Mouse (Mus musculus): Measurements from ENCODE around the gene Rfx4. TPM values are rescaled to one million over a fixed set of nuclear protein-coding genes. Genes with fewer than 3 reads are reported as not detected.

The Rfx4 gene
- polyA plus RNA-seq, 1 experiment from 2014 or later, result not detected

- Histone ChIP-seq H3K4me2 (no peak overlapping the region), H3K27ac (no peak overlapping the region), H3K4me1 (replicated peaks) (0 out of 2 replicates have a peak, but pooled peaks cover 3% of the 10 kb centered on the region), H3K9ac (no peak overlapping the region), H3K9me3 (replicated peaks) (no peaks in the 10 kb centered on the region), H3K27me3 (no peaks in the 10 kb centered on the region), H3K4me3 (replicated peaks) (no peak overlapping the region), H3K36me3 (peaks cover 17% of the 10 kb centered on the region)
- WGBS (ENCODE audit: insufficient replicate concordance), result 82% methylated on average over 3 of the region's 3 CpGs
- DNase-seq (no peak), ATAC-seq (ENCODE audit: low read depth) (no peak)
These were observed 189.8 kb downstream of the Rfx4 start for GRCm38 (mm10) chr10:84945692-84946091.

GRCm38 (mm10) chr10:84948970-84949683 is 193.3 kb downstream of the Rfx4 start:
- H3K9ac ChIP-seq, result no peak overlapping the region
- H3K4me2 ChIP-seq, result no peak overlapping the region
- ATAC-seq (ENCODE audit: low read depth) (no peak), DNase-seq (no peak)
- peaks cover 14% of the 10 kb centered on the region for H3K4me1 ChIP-seq (replicated peaks)
- no peak overlapping the region for H3K4me3 ChIP-seq (replicated peaks)
- no peak overlapping the region for H3K27ac ChIP-seq
- no peaks in the 10 kb centered on the region for H3K27me3 ChIP-seq
- H3K9me3 ChIP-seq (replicated peaks), result no peaks in the 10 kb centered on the region
- peaks cover 20% of the 10 kb centered on the region for H3K36me3 ChIP-seq
- 69% methylated on average over 8 of the region's 8 CpGs for WGBS (ENCODE audit: insufficient replicate concordance)

GRCm38 (mm10) chr10:84949684-84950010 is 193.8 kb downstream of the Rfx4 start:
- Histone ChIP-seq H3K4me2 (no peak overlapping the region), H3K9ac (no peak overlapping the region), H3K27ac (no peak overlapping the region), H3K4me1 (replicated peaks) (peaks cover 14% of the 10 kb centered on the region), H3K27me3 (no peaks in the 10 kb centered on the region), H3K36me3 (peaks cover 20% of the 10 kb centered on the region), H3K4me3 (replicated peaks) (no peak overlapping the region), H3K9me3 (replicated peaks) (no peaks in the 10 kb centered on the region)
- DNase-seq (no peak), ATAC-seq (ENCODE audit: low read depth) (no peak)
- 76% methylated on average over 3 of the region's 3 CpGs for WGBS (ENCODE audit: insufficient replicate concordance)

- H3K4me2 ChIP-seq, result no peak overlapping the region
- DNase-seq (no peak), ATAC-seq (ENCODE audit: low read depth) (no peak)
- WGBS (ENCODE audit: insufficient replicate concordance), result 72% methylated on average over 4 of the region's 4 CpGs
- no peaks in the 10 kb centered on the region for H3K27me3 ChIP-seq
- H3K27ac ChIP-seq, result no peak overlapping the region
- H3K4me1 ChIP-seq (replicated peaks), result peaks cover 18% of the 10 kb centered on the region
- no peak overlapping the region for H3K4me3 ChIP-seq (replicated peaks)
- H3K36me3 ChIP-seq, result peaks cover 20% of the 10 kb centered on the region
- no peak overlapping the region for H3K9ac ChIP-seq
- H3K9me3 ChIP-seq (replicated peaks), result no peaks in the 10 kb centered on the region
These were observed 194.5 kb downstream of the Rfx4 start for GRCm38 (mm10) chr10:84950384-84950783.

- Histone ChIP-seq H3K4me3 (replicated peaks) (no peak overlapping the region), H3K9me3 (replicated peaks) (no peaks in the 10 kb centered on the region), H3K4me2 (no peak overlapping the region), H3K27me3 (no peaks in the 10 kb centered on the region), H3K9ac (no peak overlapping the region), H3K36me3 (peaks cover 3% of the 10 kb centered on the region; the same call in 1 of the 2 replicates), H3K27ac (no peak overlapping the region), H3K4me1 (replicated peaks) (peaks cover 27% of the 10 kb centered on the region)
- no peak for ATAC-seq (ENCODE audit: low read depth)
- 82% methylated on average over 10 of the region's 10 CpGs for WGBS (ENCODE audit: insufficient replicate concordance)
- DNase-seq, result no peak
These were observed 198.4 kb downstream of the Rfx4 start for GRCm38 (mm10) chr10:84954236-84954635.

Other genes starting within 250 kb of the Rfx4 start
- 9.8 and 11.3 TPM in 2 replicates for gene Ckap4, start 222.0 kb upstream of the Rfx4 start, polyA plus RNA-seq (2015; fragmentation: Nextera tagmentation; extraction: Ambion mirVana)
- gene Tcp11l2, start 179.4 kb upstream of the Rfx4 start, polyA plus RNA-seq (2015; fragmentation: Nextera tagmentation; extraction: Ambion mirVana), result 39.0 and 46.5 TPM in 2 replicates
- 5.7 and 8.4 TPM in 2 replicates for gene Polr3b, start 133.8 kb upstream of the Rfx4 start, polyA plus RNA-seq (2015; fragmentation: Nextera tagmentation; extraction: Ambion mirVana)
- gene Ric8b, start 161.6 kb downstream of the Rfx4 start, polyA plus RNA-seq (2015; fragmentation: Nextera tagmentation; extraction: Ambion mirVana), result 3.9 and 4.4 TPM in 2 replicates